Mouse (Mus musculus): ENCODE measurements at regions not wholly inside any gene's neighbourhood (a gene's known extent, or its start where the extent isn't known, plus 50 kb on each side); places are given as distances from the start of the nearest gene placed in this dataset.
"Not testable (repeated sequence)": the region's sequence is repeated elsewhere in the genome, so short reads cannot be mapped to it uniquely, and the experiment has no call there.

- not testable (repeated sequence) for H3K27ac ChIP-seq (replicated peaks; ENCODE audit: low read depth, low read length); H3K4me3 ChIP-seq (ENCODE audit: low read depth, low read length); ATAC-seq (ENCODE audit: insufficient number of reproducible peaks, low FRiP score, low TSS enrichment, low read depth); H3K27me3 ChIP-seq (ENCODE audit: control insufficient read depth, insufficient read depth, low read length); H3K9me3 ChIP-seq (ENCODE audit: control insufficient read depth, low read length); H3K4me1 ChIP-seq (ENCODE audit: control insufficient read depth, insufficient read depth, low read length); H3K4me2 ChIP-seq (ENCODE audit: low read depth, severe bottlenecking); H3K36me3 ChIP-seq (ENCODE audit: control insufficient read depth, insufficient read depth, low read length); DNase-seq (ENCODE audit: low spot score); H3K9ac ChIP-seq (ENCODE audit: low read length)
- WGBS = 64% methylated on average over 1 of the region's 1 CpGs
These were observed 430.2 kb downstream of the 1190002N15Rik start for GRCm38 (mm10) chr9:94107701-94108100.

GRCm38 (mm10) chr9:94104669-94105068, 433.2 kb downstream of the 1190002N15Rik start:
- H3K36me3 ChIP-seq (ENCODE audit: control insufficient read depth, insufficient read depth, low read length) = no peaks in the 10 kb centered on the region
- ATAC-seq (ENCODE audit: insufficient number of reproducible peaks, low FRiP score, low TSS enrichment, low read depth) (no peak), DNase-seq (ENCODE audit: low spot score) (no peak)
- H3K4me1 ChIP-seq (ENCODE audit: control insufficient read depth, insufficient read depth, low read length) = no peaks in the 10 kb centered on the region
- no peak overlapping the region for H3K4me3 ChIP-seq (ENCODE audit: low read depth, low read length)
- H3K27me3 ChIP-seq (ENCODE audit: control insufficient read depth, insufficient read depth, low read length) = no peaks in the 10 kb centered on the region
- no peak overlapping the region for H3K27ac ChIP-seq (replicated peaks; ENCODE audit: low read depth, low read length)
- no peaks in the 10 kb centered on the region for H3K9me3 ChIP-seq (ENCODE audit: control insufficient read depth, low read length)
- 71% methylated on average over 4 of the region's 4 CpGs for WGBS
- H3K4me2 ChIP-seq (ENCODE audit: low read depth, severe bottlenecking) = no peak overlapping the region
- H3K9ac ChIP-seq (ENCODE audit: low read length) = no peak overlapping the region

- ATAC-seq (ENCODE audit: insufficient number of reproducible peaks, low FRiP score, low TSS enrichment, low read depth) (no peak), DNase-seq (ENCODE audit: low spot score) (no peak)
- Histone ChIP-seq H3K27ac (replicated peaks; ENCODE audit: low read depth, low read length) (no peak overlapping the region), H3K9ac (ENCODE audit: low read length) (no peak overlapping the region), H3K36me3 (ENCODE audit: control insufficient read depth, insufficient read depth, low read length) (no peaks in the 10 kb centered on the region), H3K4me2 (ENCODE audit: low read depth, severe bottlenecking) (no peak overlapping the region), H3K9me3 (ENCODE audit: control insufficient read depth, low read length) (no peaks in the 10 kb centered on the region), H3K27me3 (ENCODE audit: control insufficient read depth, insufficient read depth, low read length) (no peaks in the 10 kb centered on the region), H3K4me3 (ENCODE audit: low read depth, low read length) (no peak overlapping the region), H3K4me1 (ENCODE audit: control insufficient read depth, insufficient read depth, low read length) (no peaks in the 10 kb centered on the region)
- 56% methylated on average over 3 of the region's 3 CpGs for WGBS
These were observed 435.9 kb downstream of the 1190002N15Rik start for GRCm38 (mm10) chr9:94101958-94102357.

GRCm38 (mm10) chr9:94094800-94095199, 443.1 kb downstream of the 1190002N15Rik start:
- Histone ChIP-seq H3K27me3 (ENCODE audit: control insufficient read depth, insufficient read depth, low read length) (no peaks in the 10 kb centered on the region), H3K9me3 (ENCODE audit: control insufficient read depth, low read length) (no peaks in the 10 kb centered on the region), H3K4me3 (ENCODE audit: low read depth, low read length) (no peak overlapping the region), H3K9ac (ENCODE audit: low read length) (no peak overlapping the region), H3K4me1 (ENCODE audit: control insufficient read depth, insufficient read depth, low read length) (no peaks in the 10 kb centered on the region), H3K4me2 (ENCODE audit: low read depth, severe bottlenecking) (no peak overlapping the region), H3K27ac (replicated peaks; ENCODE audit: low read depth, low read length) (no peak overlapping the region), H3K36me3 (ENCODE audit: control insufficient read depth, insufficient read depth, low read length) (no peaks in the 10 kb centered on the region)
- ATAC-seq (ENCODE audit: insufficient number of reproducible peaks, low FRiP score, low TSS enrichment, low read depth) (no peak), DNase-seq (ENCODE audit: low spot score) (no peak)
- WGBS = 81% methylated on average over 2 of the region's 2 CpGs

- no peak overlapping the region for H3K9ac ChIP-seq (ENCODE audit: low read length)
- no peak for DNase-seq (ENCODE audit: low spot score)
- no peaks in the 10 kb centered on the region for H3K27me3 ChIP-seq (ENCODE audit: control insufficient read depth, insufficient read depth, low read length)
- H3K4me2 ChIP-seq (ENCODE audit: low read depth, severe bottlenecking) = no peak overlapping the region
- no peaks in the 10 kb centered on the region for H3K4me1 ChIP-seq (ENCODE audit: control insufficient read depth, insufficient read depth, low read length)
- no peak overlapping the region for H3K27ac ChIP-seq (replicated peaks; ENCODE audit: low read depth, low read length)
- H3K36me3 ChIP-seq (ENCODE audit: control insufficient read depth, insufficient read depth, low read length) = no peaks in the 10 kb centered on the region
- 61% methylated on average over 7 of the region's 7 CpGs for WGBS
- no peaks in the 10 kb centered on the region for H3K9me3 ChIP-seq (ENCODE audit: control insufficient read depth, low read length)
- H3K4me3 ChIP-seq (ENCODE audit: low read depth, low read length) = no peak overlapping the region
- ATAC-seq (ENCODE audit: insufficient number of reproducible peaks, low FRiP score, low TSS enrichment, low read depth) = no peak
These were observed 446.1 kb downstream of the 1190002N15Rik start for GRCm38 (mm10) chr9:94091658-94092225.

GRCm38 (mm10) chr9:94089759-94090158, 448.1 kb downstream of the 1190002N15Rik start:
- H3K9me3 ChIP-seq (ENCODE audit: control insufficient read depth, low read length) = no peaks in the 10 kb centered on the region
- no peak overlapping the region for H3K27ac ChIP-seq (replicated peaks; ENCODE audit: low read depth, low read length)
- DNase-seq (ENCODE audit: low spot score) = no peak
- H3K4me2 ChIP-seq (ENCODE audit: low read depth, severe bottlenecking) = no peak overlapping the region
- no peak overlapping the region for H3K9ac ChIP-seq (ENCODE audit: low read length)
- H3K27me3 ChIP-seq (ENCODE audit: control insufficient read depth, insufficient read depth, low read length) = no peaks in the 10 kb centered on the region
- H3K4me1 ChIP-seq (ENCODE audit: control insufficient read depth, insufficient read depth, low read length) = no peaks in the 10 kb centered on the region
- H3K36me3 ChIP-seq (ENCODE audit: control insufficient read depth, insufficient read depth, low read length) = no peaks in the 10 kb centered on the region
- 83% methylated on average over 1 of the region's 1 CpGs for WGBS
- no peak for ATAC-seq (ENCODE audit: insufficient number of reproducible peaks, low FRiP score, low TSS enrichment, low read depth)
- no peak overlapping the region for H3K4me3 ChIP-seq (ENCODE audit: low read depth, low read length)

- no peak overlapping the region for H3K4me2 ChIP-seq (ENCODE audit: low read depth, severe bottlenecking)
- WGBS = 80% methylated on average over 3 of the region's 3 CpGs
- ATAC-seq (ENCODE audit: insufficient number of reproducible peaks, low FRiP score, low TSS enrichment, low read depth) = no peak
These were observed 454.1 kb downstream of the 1190002N15Rik start for GRCm38 (mm10) chr9:94083629-94084411.

GRCm38 (mm10) chr9:94074904-94075303, 463.0 kb downstream of the 1190002N15Rik start:
- Histone ChIP-seq H3K4me1 (ENCODE audit: control insufficient read depth, insufficient read depth, low read length) (no peaks in the 10 kb centered on the region), H3K9me3 (ENCODE audit: control insufficient read depth, low read length) (no peaks in the 10 kb centered on the region), H3K27ac (replicated peaks; ENCODE audit: low read depth, low read length) (no peak overlapping the region), H3K36me3 (ENCODE audit: control insufficient read depth, insufficient read depth, low read length) (no peaks in the 10 kb centered on the region), H3K4me2 (ENCODE audit: low read depth, severe bottlenecking) (no peak overlapping the region), H3K4me3 (ENCODE audit: low read depth, low read length) (no peak overlapping the region), H3K9ac (ENCODE audit: low read length) (no peak overlapping the region), H3K27me3 (ENCODE audit: control insufficient read depth, insufficient read depth, low read length) (no peaks in the 10 kb centered on the region)
- DNase-seq (ENCODE audit: low spot score) (no peak), ATAC-seq (ENCODE audit: insufficient number of reproducible peaks, low FRiP score, low TSS enrichment, low read depth) (no peak)
- 68% methylated on average over 2 of the region's 2 CpGs for WGBS

More at GRCm38 (mm10) chr9:94083629-94084411, 454.1 kb downstream of the 1190002N15Rik start:
- no peak overlapping the region for H3K9ac ChIP-seq (ENCODE audit: low read length)
- H3K27ac ChIP-seq (replicated peaks; ENCODE audit: low read depth, low read length) = no peak overlapping the region
- H3K4me3 ChIP-seq (ENCODE audit: low read depth, low read length) = no peak overlapping the region
- H3K27me3 ChIP-seq (ENCODE audit: control insufficient read depth, insufficient read depth, low read length) = no peaks in the 10 kb centered on the region
- no peaks in the 10 kb centered on the region for H3K9me3 ChIP-seq (ENCODE audit: control insufficient read depth, low read length)
- H3K36me3 ChIP-seq (ENCODE audit: control insufficient read depth, insufficient read depth, low read length) = no peaks in the 10 kb centered on the region
- no peak for DNase-seq (ENCODE audit: low spot score)
- H3K4me1 ChIP-seq (ENCODE audit: control insufficient read depth, insufficient read depth, low read length) = no peaks in the 10 kb centered on the region
